Mouse (Mus musculus) cerebellum, adult 2 months (tissue): Measurements from ENCODE around the gene Acmsd. TPM values are rescaled to one million over a fixed set of nuclear protein-coding genes. Genes with fewer than 3 reads are reported as not detected.

ENCODE experiments used
- DNase-seq, 2 experiments: peaks; one replicate each; pipeline ENCODE4 v3.0.0; 2021
- H3K27ac ChIP-seq: fragments of 200-500 bp; 2 replicates; pipeline ENCODE4 v1.5.1; 2012; ENCODE audit warnings: low read length, control low read depth, inconsistent platforms; ENCODE audit not compliant: insufficient read depth
- H3K27me3 ChIP-seq: fragments of 200-500 bp; 2 replicates; pipeline ENCODE4 v1.6.1; 2012; ENCODE audit warnings: inconsistent platforms, mild to moderate bottlenecking, low read length, moderate library complexity; ENCODE audit not compliant: control insufficient read depth, insufficient read depth
- H3K4me1 ChIP-seq: fragments of 200-500 bp; 2 replicates; pipeline ENCODE4 v1.6.1; 2011; ENCODE audit warnings: low read length; ENCODE audit not compliant: control insufficient read depth, insufficient read depth
- H3K4me3 ChIP-seq: fragments of 200-500 bp; replicated peaks from 2 replicates; pipeline ENCODE3; 2011; ENCODE audit warnings: mild to moderate bottlenecking, low read depth, low read length, control low read depth; ENCODE audit not compliant: insufficient read depth
- CTCF ChIP-seq: fragments of 200-500 bp; IDR thresholded peaks from 2 replicates; pipeline ENCODE4 v1.5.1; 2011; ENCODE audit warnings: low read depth, mild to moderate bottlenecking, control low read depth, low read length, moderate library complexity, borderline replicate concordance; ENCODE audit not compliant: insufficient read depth
- POLR2A ChIP-seq: fragments of 200-500 bp; IDR thresholded peaks from 2 replicates; pipeline ENCODE4 v1.6.1; 2011; ENCODE audit warnings: low read length, control low read depth, borderline replicate concordance; ENCODE audit not compliant: insufficient read depth
- WGBS: fragments of 180-500 bp; shearing (Covaris S2); methylation state at CpG from one replicate; pipeline ENCODE4 v1.1.7; 2018; 5-methylcytosine and 5-hydroxymethylcytosine counted together
- polyA plus RNA-seq: library from polyadenylated mRNA; depleted of rRNA; stranded (reverse); fragments of >200 nt; gene quantifications from 2 replicates; pipeline ENCODE4 v1.2.3, GENCODE M21; 2012

Acmsd gene
- polyA plus RNA-seq, 1 experiment: 0.05 TPM

DNA sequence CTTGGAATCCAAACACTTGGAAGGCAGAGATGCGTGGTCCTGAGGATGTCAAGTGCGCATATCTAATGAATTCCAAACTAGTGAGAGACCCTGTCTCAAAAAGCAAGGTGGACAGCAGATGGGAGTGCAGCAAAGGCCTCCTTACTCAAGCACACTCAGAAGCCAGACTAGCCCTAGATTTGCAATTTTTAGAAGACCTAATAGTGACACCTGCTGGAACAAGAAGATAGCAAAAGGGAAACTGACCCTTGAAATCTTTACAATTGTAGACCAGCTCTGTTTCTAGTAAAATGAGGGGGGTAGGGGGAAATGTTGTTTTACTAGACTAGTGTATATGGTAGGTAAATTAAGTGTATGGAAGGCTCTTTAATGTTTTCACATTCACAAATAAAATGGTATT, 36.3 kb downstream of the Acmsd start:
- WGBS: 60% methylated on average over 2 of the region's 2 CpGs
- Histone ChIP-seq H3K4me1 (no peaks in the 10 kb centered on the region), H3K27ac (no peak overlapping the region), H3K4me3 (no peak overlapping the region), H3K27me3 (no peaks in the 10 kb centered on the region)
- no peak for DNase-seq
- TF ChIP-seq POLR2A (no peak), CTCF (peak; percentile 29; the same call in 1 of the 2 replicates)

DNA sequence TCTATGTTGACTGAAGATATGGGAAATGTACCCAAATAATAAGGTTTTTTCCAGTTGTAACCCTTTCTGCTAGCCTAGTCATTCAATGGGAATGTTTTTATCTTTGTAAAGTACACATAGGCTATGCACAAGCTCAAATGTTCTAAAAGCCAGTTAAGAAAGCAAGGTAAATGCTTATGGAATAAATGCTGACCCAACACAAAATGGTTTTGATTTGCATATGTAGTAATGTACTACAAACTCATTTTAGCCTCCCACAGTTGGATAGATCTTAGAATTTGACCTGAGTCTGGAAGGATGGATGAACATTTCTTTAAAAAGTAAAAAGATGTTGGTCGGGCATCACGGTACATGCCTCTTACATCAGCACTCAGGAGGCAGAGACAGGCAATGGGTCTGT, 37.5 kb downstream of the Acmsd start:
- no peak overlapping the region for H3K4me3 ChIP-seq
- 84% methylated on average over 2 of the region's 2 CpGs for WGBS
- TF ChIP-seq POLR2A: no peak
- no peak overlapping the region for H3K27ac ChIP-seq
- no peaks in the 10 kb centered on the region for H3K27me3 ChIP-seq
- DNase-seq: no peak
- H3K4me1 ChIP-seq: no peaks in the 10 kb centered on the region

DNA sequence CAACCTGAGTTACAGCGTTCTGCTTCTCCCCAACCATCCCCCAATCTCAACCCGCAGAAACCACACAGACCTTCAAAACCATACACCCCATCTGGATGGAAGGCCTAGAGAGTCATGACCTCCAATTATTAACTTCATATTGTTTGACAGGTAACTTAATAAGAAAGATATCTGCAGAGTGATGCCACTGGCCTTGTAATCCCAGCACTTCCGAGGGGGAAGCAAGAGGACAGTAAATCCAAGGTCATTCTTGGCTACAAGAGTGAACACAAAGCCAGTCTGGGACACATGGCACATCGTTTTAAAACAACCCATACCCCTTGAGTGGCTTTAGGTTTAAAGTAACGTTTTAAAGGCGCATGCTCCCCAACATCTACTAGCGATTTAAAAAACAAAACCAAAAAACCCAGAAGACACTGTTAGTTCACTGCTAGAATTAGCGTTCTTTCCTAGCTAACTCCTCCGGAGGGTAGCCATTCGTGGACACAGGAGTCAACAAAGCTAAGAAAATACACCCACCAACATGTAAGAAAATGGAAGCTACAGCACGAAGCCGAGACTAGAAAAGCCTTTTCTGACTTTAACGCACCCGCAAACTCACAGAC, 44.1 kb downstream of the Acmsd start:
- TF ChIP-seq CTCF (no peak), POLR2A (no peak)
- WGBS: 2% methylated on average over 14 of the region's 14 CpGs
- no peaks in the 10 kb centered on the region; the same call in 1 of the 2 replicates for H3K4me1 ChIP-seq
- H3K27me3 ChIP-seq: no peaks in the 10 kb centered on the region
- peak overlapping the region; percentile 62 for H3K4me3 ChIP-seq
- DNase-seq: no peak
- peak overlapping the region; percentile 50; the same call in 1 of the 2 replicates for H3K27ac ChIP-seq

DNA sequence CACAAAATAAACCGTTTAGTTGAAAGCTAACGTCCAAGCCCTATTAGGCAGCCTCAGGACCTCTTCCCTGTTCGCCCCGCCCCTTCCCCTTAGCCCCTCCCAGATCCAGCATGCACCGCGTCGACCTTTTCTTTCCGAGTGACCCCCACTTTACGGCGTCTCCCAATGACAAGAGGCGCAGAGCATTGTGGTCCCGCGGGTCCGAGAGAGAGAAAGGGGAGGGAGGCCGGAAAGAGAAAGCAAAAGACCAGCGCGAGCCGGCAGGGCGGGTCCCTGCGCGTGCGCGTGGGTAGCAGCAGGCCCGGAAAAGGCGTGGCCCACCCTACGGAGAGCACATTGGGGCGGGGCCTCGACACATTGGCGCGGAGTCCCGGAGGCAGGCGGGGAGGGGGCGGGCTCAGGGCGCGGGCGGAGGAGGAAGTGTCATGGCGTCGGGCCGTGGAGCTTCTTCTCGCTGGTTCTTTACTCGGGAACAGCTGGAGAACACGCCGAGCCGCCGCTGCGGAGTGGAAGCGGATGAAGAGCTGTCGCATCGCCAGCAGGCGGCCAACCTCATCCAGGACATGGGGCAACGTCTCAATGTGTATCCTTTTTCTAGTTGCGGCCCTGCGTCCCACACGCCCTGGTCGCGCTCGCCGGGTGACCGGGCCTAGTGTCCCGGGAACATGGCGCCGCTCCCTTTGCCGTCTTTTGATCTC, 44.7 kb downstream of the Acmsd start, which contains the start of gene Ccnt2:
Gene Ccnt2 (plus strand): TSS at position 362 of the 698 bp plus-strand sequence.
- peak; percentile 99 to 100 for DNase-seq
- under 1% methylated on average over 62 of the region's 63 CpGs for WGBS
- Histone ChIP-seq H3K4me3 (peak within 1 kb of the TSS; percentile 93), H3K27ac (peak within 1 kb of the TSS; percentile 80), H3K4me1 (no peaks in the 10 kb centered on the region; the same call in 1 of the 2 replicates), H3K27me3 (no peaks in the 10 kb centered on the region)
- no peak for TF ChIP-seq CTCF
- peak; percentile 83; the same call in 1 of the 2 replicates for TF ChIP-seq POLR2A

DNA sequence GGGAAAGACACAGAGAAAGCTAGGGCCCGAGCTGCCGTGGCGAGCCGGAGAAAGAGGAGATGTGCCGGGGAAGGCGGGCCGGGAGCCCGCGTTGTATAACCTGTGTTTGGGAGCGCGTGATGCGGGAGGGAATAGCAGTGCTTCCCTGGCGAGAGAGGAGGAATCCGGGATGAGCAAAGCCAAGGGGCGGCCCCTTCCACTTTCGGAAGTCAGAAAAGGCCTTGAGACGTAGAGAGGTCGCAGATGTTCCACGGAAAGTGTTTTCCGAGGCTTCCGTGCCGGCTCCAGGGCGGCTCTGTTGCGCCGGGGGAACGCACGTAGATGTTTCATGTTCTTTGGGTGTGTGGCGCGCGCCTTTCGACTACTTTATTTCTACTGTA, 45.3 kb downstream of the Acmsd start:
- Histone ChIP-seq H3K4me3 (peak overlapping the region; percentile 93), H3K27ac (peak overlapping the region; percentile 80), H3K4me1 (no peaks in the 10 kb centered on the region; the same call in 1 of the 2 replicates), H3K27me3 (no peaks in the 10 kb centered on the region)
- TF ChIP-seq CTCF (no peak), POLR2A (no peak)
- under 1% methylated on average over 31 of the region's 31 CpGs for WGBS
- no peak for DNase-seq

DNA sequence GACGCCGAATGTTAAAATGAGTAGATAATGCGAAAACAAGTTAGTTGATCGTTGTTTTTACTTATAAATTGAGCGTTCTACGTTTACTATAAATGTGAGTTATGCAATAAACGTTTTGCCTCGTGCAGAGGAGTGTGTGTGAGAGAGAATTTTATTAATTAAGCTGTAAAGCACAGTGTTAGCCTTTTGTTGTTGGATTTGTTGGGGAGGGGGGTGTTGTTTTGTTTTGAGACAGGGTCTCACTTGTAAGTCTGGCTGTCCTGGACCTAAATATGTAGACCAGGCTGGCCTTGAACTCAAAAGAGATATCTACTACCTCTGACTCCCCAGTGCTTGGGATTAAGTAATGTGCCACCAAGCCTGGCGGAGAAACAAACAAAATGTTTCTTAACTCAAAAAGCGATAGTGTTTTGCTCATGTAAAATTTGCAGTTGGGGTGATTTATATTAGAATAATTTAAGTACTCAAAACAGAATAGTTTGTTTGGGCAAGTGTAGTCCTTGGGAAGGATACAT, 46.0 kb downstream of the Acmsd start:
- 12% methylated on average over 10 of the region's 10 CpGs for WGBS

DNA sequence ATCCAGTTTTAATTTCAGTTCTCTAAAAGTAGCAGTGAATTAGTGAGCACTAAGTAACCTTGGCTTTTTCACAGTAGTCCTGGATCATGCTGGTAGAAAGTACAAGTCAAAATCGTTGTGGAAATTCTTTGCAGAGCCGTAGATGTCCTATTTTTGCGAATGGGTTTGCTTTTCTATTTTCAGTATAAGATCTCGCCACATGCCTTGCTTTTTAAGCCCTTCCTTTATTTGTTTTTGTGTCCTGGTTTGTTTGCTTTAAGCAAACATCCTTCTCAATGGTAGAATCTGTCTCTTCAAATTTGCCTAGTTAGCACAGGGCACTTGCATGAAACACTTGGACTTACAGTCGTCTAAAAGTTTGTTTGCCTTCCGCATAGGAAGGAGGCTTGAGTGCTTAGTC, 47.0 kb downstream of the Acmsd start:
- Histone ChIP-seq H3K27me3 (no peaks in the 10 kb centered on the region), H3K4me1 (peaks cover 4% of the 10 kb centered on the region; the same call in 1 of the 2 replicates), H3K27ac (no peak overlapping the region), H3K4me3 (no peak overlapping the region)
- DNase-seq: no peak
- 49% methylated on average over 6 of the region's 6 CpGs for WGBS
- TF ChIP-seq POLR2A (no peak), CTCF (no peak)

More for the DNA sequence above, 46.0 kb downstream of the Acmsd start:
- DNase-seq: no peak
- Histone ChIP-seq H3K27me3 (no peaks in the 10 kb centered on the region), H3K4me3 (peak overlapping the region; percentile 93), H3K4me1 (no peaks in the 10 kb centered on the region; the same call in 1 of the 2 replicates), H3K27ac (no peak overlapping the region)
- no peak for TF ChIP-seq POLR2A
- no peak for TF ChIP-seq CTCF
